Mouse (Mus musculus) Muller cell, postnatal 12 days (primary cell): Measurements from ENCODE around the gene Odf3l1.

Experiments
- DNase-seq: peaks from one replicate; pipeline ENCODE4 v3.0.0-alpha.2; 2015; ENCODE audit errors: inconsistent ontology term

Gene Odf3l1

DNA sequence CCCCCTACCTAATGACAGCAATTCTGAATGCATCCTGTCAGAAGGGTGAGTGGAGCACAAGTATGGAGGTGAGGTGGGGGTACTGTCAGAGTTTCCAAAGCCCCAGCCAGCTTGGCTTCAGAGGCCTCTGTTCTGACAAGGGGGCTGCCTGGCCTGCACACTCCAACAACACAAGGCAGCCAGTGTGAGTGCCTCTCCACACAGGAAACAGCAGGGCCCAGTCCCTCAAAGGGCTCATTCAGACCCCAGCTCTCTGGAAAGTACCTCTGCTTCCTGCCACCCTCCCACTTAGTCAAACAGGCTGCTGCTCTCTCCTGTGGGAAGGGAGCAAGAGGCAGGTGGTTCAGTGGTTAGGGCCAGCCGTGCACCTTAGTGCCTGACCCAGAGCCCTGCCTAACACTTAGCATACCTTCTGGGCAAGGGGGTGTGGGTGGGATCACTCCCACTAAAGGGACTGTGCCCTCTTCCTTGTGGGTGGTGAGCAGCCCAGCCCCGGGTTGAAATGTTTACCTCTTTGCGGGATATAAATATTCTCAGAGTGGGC, 17.1 kb upstream of the Odf3l1 start:
- DNase-seq: no peak

- no peak for DNase-seq
Measured at GRCm38 (mm10) chr9:56880790-56881189, 16.3 kb upstream of the Odf3l1 start.

DNA sequence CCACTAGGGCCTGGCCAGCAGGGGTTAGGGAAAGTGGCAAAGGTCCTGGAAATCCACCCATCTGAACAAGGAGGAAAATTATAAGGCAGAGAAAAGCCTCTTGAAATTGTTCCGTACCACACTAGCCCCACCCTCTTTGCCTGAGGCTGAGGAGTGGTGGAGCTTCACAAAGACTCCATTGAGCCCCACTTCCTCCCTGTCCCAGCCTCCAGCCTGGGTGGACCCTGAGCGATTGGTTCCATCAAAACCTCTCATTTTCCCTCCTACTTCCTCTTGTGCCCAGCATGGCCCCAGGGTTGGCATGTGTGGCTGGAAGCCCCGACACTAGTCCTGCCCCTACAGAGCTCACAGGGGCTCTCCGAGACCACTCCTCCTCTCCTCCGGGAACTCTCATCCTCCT, 12.8 kb upstream of the Odf3l1 start:
- DNase-seq: no peak

DNA sequence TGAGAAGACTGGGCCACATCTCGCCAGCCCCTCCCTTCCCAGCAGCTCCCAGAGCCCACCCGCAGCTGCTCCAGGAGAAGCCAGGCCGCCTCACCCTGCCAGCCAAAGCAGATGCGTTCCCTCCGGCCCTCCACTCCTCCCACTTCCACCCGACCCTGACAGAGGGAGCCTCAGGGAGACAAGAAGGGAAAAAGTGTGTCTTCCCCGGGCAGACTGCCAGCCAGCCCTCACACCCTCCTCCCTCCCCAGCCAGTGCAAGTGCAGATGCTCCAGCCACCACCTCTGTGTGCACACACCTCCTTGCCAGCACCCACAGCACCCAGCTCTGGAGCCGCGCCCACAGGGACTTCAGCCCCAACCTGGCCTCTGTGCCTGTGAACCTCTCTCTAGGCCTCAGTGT, 12.3 kb upstream of the Odf3l1 start:
- no peak for DNase-seq

- peak; percentile 64 for DNase-seq
Measured at GRCm38 (mm10) chr9:56873097-56873496, 8.6 kb upstream of the Odf3l1 start.

DNA sequence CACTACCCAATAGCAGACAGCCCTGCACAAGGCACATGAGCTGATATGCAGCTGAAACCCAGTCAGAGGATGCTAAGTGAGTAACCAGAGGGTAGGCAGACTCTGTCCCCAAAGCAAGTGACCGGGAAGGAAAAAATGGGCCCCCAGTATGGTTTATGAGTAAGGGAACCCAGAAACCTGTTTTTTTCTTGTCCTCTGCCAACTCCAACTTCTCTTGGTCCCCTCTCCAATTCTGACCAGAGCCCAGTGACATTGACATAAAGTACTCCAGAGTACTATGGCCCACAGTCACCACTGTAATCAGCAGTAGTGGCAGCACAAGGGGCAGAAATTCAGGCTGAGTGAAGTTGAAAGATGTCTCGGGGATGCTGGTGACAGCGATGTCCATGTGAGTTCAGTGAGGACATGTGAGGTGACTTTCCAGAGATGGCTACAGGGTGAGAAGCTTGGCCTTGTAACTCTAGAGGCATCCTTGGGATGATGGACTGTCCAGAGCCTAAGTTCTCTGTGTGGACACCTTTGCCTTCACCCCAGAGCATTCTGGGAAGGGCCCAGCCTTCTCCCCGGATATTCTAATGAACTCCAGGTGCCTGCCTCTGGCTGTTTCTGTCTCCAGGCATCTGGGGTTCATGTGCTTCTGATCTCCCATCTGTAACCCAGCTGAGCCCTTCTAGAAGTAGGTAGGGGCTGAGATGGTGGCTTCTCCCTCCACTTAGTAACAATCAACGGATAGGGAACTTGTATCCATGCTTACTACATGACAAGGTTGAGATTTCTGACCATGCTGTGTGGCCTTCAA, 7.8 kb upstream of the Odf3l1 start:
- no peak for DNase-seq

GRCm38 (mm10) chr9:56871191-56871590, 6.7 kb upstream of the Odf3l1 start:
- DNase-seq: no peak

DNA sequence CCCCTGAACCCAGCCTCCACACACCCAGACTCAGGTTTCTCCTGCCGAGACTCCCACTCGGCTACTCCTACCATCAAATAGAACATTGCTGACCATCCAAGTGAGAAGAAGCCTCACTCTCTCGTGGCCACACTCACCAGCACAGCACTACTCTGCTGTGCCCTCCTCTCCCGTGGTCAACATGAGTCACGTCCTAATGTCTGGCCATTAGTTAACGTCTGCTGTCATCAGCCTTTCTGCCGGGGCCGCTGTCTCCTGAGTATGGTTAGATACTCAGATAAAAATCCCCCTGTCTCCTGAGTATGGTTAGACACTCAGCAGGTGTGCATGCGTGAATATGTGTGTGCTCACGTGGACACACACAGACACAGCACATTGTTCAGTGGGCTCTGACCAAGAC, 6.3 kb upstream of the Odf3l1 start:
- no peak for DNase-seq

- DNase-seq: no peak
Measured at GRCm38 (mm10) chr9:56869552-56869951, 5.1 kb upstream of the Odf3l1 start.

DNA sequence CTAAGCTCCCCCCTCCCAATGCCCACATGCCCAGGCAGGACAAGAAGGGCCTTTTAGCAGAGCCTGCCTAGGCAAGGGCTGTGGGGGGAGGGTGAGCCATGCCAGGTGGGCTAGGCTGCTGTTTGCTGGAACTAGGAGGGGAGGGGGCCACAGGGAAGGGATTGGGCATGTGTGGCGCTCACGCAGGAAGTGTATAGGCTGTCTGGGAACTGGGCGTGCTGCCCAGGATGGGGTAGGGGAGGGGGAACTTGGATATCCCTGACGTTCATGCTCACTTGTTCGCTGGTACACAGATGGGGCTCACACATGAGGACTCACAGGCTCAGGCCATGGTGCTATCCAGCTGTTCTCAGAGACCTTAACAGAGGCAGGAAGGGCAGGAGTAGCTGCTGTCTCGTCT, 3.8 kb upstream of the Odf3l1 start:
- DNase-seq: no peak

GRCm38 (mm10) chr9:56866430-56866829, 2.0 kb upstream of the Odf3l1 start:
- DNase-seq: no peak

- no peak for DNase-seq
Measured at GRCm38 (mm10) chr9:56865673-56866400, 1.4 kb upstream of the Odf3l1 start.

DNA sequence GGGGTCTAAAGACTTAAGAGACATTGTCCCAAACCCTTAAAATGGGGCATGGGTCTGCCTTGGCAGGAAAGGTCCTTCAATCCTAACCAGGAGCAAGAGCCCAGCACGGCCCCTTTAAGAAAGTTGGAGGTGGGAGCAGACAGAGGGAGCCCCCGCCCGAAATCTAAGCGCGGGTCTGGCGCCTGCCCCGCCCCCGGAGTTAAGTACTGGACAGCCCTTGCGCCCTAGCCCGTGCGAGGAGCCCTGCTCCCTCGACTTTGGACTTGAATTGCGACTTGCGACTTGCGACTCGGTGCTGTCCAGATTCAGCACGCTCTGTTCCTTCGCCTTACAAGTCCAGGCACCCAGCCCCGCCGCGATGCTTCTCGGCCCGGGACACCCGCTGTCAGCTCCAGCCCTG, 353 bp upstream of the Odf3l1 start, which contains the start of gene Cspg4:
Gene Cspg4, plus strand, starts transcription at position 202 of the 400 bp plus-strand sequence.
- DNase-seq: peak; percentile 62

- no peak for DNase-seq
Measured at GRCm38 (mm10) chr9:56862863-56863262, 1.6 kb downstream of the Odf3l1 start.

- DNase-seq: no peak
Measured at GRCm38 (mm10) chr9:56860486-56861269, 3.8 kb downstream of the Odf3l1 start.

DNA sequence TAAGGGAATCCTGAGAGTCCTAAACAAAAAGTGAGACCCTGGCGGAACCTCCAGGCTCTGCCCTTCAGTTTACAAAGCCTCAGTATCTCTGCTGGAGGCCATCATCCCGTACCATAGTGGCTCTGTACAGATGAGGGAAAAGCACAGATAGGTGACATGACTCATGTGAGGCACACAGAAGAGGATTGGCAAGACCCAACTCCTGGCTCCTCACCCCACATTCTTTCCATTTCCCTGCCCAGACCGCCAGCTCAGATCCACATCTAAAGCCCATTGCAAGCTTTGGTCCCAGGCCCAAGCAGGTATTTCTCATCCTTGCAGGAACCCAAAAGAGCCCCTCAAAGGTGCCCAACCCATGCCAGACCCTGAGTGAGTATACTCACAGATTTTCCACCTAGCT, 4.4 kb downstream of the Odf3l1 start:
- DNase-seq: peak; percentile 60

GRCm38 (mm10) chr9:56857463-56857862, 7.0 kb downstream of the Odf3l1 start:
- no peak for DNase-seq

DNA sequence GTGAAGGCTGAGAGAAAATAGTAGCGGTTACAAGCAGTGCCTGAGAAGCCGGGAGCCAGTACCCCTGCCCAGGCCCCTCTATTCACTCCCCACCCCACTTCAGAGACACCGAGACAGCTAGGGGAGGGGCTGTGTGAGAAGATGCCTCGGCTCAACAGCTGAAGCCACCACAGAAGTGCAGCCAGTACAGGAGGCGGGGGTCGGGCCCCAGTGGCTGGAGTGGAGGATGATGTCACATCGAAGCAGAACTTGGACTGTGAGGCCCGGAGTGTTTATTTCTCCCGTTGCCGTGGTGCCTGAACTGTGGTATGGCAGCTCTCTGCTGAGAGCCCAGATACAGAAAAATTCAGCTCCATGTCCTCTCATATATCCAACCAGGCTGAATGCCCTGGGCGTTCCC, 12.7 kb downstream of the Odf3l1 start:
- peak; percentile 81 for DNase-seq

DNA sequence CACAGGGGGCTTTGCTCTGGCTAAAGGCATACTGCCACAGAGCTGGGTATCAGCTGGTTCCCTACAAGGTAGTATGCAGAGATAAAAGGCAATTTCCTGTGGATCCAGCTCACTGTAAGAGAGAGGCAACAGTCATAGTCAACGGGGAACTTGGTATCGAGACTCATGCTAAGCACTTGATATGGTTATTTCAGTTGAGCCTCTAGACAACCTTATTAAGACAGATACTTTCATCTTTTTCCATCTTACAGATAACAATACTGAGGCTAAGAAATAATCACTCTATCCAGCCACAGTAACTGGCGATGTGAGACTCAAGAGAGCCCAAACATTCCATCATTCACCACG, 13.6 kb downstream of the Odf3l1 start:
- DNase-seq: no peak

DNA sequence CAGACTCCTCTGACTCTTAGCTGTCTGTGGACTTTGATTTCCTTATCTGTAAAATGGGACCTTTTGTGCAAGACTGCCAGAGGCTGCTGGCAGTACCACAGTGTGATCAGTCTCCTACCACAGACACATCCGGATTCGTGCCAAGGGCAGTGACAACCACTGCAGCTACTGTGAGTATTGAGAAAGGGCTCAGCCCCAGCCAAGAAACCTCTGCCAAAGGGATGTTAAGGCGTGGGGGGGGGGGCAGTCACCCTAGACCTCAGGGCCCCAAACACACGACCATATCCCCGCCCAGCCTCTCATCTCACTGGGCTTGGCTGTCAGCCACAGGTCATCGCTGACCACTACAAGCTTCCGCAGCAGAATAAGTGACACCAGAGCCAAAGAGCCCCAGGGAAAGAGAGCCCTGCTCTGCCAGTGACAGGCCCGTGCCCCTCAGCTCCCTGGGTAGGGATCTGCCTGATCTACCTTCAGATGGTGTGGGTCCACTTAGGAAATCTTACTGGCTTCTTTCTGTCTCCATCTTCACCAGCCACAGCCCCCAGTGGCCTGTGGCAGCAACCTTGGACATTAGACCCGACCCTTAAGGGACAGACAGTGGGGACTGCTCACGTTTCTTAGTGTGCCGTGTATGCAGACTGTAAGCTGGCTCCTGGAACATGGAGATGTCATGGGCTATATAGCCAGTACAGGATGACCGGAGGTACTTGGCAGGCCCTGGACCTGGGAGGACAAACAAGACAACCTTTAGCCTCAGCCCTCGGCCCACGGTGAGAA, 14.2 kb downstream of the Odf3l1 start:
- DNase-seq: peak; percentile 75

DNA sequence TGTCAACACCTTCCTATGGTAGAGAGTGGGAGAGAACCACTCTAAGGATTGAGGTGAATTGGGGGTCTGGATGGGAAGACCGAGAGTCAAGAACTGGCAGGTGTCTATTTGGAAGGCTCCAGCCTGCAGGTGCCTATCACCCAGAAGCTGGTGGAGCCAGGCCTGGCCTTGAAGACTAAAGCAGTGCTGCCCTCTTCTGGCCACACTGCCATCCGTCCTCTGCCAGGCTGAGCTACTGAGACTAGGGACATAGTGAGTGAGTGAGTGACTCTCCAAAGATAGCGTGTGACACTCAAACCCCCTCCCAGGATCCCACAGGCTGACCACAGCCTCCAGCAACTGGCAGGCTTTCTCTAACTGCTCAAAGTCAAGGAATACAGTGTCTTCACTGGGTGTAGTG, 17.0 kb downstream of the Odf3l1 start:
- DNase-seq: no peak
